Mouse (Mus musculus) kidney, postnatal 14 days (tissue): Measurements from ENCODE around the gene Atg7.
A peak's percentile ranks its signal among the peaks of the same experiment; 100 is the strongest.

Experiments used
- DNase-seq: peaks from one replicate; pipeline ENCODE4 v3.0.0; 2022; ENCODE audit warnings: mixed read lengths

Gene Atg7

DNA sequence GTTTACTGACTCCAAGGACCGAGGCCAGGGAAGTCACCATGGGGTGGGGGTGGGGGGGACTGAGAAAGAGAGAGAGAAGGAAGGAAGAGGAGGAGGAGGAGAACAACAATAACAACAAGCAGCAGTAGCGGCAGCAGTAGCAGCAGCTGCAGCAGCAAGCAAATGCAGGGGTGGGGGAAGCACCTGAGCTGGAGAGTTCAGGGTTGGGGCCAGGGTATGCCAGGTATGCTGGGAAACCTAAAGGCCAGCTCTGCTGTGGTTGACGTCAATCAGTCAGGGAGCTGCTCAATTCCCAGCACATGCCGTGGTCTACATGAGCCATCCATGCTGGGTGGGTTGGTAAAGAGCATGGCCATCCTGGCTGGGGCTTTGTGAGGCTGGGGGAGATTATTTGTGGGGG, 145.8 kb downstream of the Atg7 start:
- no peak for DNase-seq

- DNase-seq, result no peak
Observed at GRCm38 (mm10) chr6:114790084-114790483, 147.2 kb downstream of the Atg7 start.

DNA sequence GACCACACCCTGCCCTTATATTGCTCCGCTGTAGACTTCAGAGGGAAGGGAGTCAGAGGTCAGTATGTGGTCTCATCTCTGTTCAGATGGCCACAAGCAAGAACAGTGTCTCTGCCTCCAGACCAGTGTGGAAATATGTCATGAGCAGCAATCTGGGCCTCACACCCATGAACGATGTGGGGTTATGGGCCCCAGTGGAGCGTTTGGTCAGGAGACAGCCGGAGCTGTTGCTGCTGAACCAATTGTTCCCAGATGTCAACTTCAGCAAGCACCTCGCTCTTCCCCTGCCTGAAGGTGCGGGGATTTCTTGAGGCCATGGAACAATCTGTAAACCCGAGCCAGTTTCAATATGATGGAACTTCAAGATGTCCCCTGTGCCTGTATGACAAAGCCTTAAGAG, 148.0 kb downstream of the Atg7 start:
- no peak for DNase-seq

DNA sequence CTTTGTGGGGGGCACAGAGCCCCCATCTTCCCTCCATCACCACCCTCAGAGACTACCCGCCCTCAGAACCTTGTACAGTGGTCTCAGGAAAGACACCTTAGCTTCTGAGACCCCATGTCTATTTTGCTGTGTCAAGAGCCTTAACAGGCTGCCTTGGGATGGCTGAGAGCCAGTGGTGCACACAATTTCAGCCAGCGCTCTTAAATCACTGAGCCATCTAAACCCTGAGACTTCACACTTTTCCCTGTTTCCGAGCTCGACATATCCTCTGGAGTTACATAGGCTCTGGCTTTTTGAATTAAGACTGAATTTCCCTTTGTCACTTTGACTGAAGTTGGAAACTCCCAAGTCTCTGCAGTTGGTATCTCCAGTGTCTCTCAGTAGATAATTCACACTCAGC, 148.9 kb downstream of the Atg7 start:
- peak; percentile 15 for DNase-seq

DNA sequence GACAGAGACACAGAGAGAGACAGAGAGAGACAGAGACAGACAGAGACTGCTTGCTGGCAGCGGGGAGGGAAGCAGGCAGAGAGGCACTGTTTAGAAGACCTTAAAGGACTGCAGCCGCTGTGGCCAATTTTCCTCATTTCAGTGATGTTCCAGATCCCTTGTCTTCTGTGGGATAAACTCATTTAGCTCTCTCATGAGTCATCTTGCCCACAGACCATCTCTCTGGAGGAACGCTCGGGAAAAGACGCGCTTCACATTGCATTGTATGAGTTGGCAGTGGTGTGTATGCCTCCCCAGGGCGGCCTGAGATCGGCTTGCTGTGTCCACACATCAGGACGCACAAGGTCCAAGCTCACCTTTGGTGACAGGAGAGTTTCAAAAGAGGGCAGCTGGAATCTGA, 151.8 kb downstream of the Atg7 start:
- DNase-seq, result no peak

DNA sequence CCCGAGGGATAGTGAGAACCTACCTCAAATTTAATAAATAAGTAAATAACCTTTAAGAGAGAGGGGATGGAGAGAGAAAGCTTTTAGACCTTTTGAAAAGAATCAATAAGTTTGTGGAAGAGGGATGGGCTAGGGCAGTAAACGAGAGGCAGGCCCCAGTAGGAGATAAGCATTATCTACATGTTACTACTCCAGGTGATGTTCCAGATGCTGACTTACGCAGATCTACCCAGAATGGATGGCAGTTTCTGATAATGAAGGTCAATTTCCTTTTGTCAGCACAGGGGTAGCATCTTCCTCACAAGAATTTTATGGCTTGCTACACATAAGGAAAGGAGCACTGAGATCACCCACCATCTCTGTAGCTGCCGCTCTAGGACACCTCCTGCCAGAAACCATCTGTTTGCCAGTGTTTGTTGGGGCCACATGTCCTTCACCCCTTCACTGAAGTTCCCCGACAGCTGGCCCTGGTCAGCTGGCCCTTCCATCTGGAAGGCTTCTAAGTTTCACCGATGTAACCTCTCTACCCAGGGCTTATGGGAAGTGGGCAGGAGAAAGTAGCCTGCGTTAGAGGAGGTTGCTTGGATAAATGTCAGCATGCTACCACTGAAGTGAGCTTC, 152.9 kb downstream of the Atg7 start:
- no peak for DNase-seq

DNA sequence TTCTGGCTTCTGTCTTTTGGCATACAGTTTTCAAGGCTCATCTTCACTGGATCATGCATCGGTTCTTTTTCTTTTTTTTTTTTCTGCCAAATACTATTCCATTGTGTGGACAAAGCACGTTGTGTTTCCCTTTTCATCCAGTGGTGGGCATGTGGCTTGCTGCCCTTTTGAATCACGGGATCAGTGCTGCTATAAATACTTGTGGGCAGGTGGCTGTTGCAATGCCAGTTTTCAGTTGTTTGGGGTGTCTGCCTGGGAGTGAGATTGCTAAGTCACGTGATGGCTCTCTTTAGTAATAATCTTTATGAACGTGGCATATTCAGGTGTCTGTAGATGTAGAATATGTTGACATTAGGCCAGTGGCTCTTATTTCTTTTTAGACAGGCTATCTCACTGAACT, 155.0 kb downstream of the Atg7 start:
- no peak for DNase-seq

DNA sequence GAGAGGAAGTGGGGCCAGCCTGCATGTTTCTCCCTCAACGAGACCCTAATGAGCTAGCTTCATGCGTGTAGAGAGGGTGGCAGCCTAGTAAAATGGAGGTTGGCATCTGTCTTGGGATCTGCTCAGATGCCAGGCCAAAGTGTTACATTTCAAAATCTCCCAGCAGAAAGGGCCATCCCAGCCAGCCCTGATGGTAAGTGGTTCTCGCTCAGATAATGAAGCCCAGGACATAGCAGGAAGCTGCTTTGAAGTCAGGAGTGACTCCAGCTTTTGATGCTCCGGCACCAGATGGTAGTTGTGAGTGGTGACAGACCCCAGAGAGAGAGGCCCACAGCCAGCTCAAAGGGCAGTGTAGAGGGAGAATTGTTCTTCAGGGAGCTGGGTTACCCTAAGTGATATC, 155.8 kb downstream of the Atg7 start:
- no peak for DNase-seq

DNA sequence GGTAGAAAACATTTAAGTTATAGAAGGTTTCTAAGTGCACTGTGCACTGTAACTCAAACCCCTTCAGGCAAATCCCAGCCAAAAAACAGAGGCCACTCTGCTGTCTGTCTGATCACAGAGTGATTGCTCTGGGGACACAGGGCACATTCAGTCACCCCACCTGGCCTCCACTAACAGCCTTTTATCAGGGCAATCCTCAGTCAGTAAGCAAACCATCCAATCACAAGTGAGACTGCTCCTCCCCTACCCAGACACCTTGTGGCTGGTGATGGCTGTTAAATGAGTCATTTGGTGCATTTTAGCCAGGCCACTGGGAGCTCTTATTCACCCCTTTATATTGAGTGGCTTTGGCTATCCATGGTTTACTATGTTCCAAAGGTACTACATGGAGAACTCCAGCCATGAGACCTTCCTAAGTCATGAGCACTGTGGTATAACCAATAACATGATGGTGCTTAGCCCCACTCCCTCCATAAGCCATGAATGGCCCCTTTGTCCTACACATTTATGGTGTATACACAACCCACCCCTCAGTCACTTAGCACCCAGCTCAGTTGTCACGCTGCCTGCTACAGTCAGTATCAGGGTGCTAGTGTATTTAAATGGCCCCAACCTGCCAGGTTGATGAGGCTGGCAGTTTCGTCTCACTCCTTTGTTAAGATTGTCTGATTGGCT, 157.5 kb downstream of the Atg7 start:
- DNase-seq, result no peak

DNA sequence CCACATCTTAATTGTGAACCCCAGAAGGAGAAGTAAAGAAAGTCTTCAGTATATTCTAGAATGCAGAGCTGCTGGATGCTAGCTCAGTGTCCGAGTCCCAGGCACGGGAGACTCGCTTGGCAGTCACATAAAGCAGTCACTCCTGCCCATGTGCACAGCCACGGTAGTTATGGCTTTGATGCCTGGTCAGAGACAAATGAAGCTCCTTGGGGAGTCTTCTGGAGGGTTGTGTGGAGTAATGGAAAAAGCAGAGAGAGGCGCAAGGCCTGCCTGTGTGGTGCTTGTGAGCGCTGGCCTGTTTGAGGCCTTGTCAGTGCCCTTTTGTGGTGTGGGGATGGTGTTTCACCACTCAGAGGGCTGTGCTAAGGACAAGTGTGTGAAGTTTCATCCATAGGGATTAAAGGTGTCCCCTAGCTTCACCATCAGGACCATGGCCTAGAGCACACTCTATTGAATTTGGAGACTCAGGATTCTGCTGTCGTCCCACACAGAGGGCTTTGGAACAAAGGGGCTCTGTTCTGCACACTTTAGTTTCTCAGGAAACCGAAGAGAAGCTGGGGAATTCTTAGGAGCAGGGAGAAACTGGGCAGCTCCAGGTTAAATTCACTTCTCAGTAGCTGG, 161.1 kb downstream of the Atg7 start:
- no peak for DNase-seq

- no peak for DNase-seq
Observed at GRCm38 (mm10) chr6:114804866-114805265, 162.0 kb downstream of the Atg7 start.

- DNase-seq, result no peak
Observed at GRCm38 (mm10) chr6:114805927-114806326, 163.0 kb downstream of the Atg7 start.

DNA sequence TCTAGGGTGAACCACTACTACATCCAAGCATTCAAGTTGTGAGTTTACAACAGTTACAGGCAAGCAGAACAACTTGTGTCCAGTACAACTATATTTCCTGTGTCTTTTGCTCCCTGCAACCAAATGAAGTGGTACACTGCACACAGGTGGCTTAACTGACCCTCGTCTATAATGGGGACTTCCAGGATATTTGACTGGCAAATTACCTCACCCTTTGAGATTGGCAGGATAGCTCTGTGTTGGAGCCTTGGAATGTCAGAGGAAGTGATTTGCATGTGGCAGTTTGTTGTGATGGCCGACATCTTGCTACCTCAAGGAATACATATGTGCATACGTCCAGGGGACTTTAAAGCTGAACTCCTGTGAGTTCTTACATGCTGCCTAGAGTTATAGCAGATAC, 164.6 kb downstream of the Atg7 start:
- DNase-seq, result no peak

GRCm38 (mm10) chr6:114808654-114809430, 165.9 kb downstream of the Atg7 start:
- DNase-seq, result no peak

- DNase-seq, result no peak
Observed at GRCm38 (mm10) chr6:114809431-114809811, 166.5 kb downstream of the Atg7 start.

GRCm38 (mm10) chr6:114812322-114812721, 169.4 kb downstream of the Atg7 start:
- DNase-seq, result no peak

- DNase-seq, result no peak
Observed at GRCm38 (mm10) chr6:114812779-114813178, 169.9 kb downstream of the Atg7 start.

DNA sequence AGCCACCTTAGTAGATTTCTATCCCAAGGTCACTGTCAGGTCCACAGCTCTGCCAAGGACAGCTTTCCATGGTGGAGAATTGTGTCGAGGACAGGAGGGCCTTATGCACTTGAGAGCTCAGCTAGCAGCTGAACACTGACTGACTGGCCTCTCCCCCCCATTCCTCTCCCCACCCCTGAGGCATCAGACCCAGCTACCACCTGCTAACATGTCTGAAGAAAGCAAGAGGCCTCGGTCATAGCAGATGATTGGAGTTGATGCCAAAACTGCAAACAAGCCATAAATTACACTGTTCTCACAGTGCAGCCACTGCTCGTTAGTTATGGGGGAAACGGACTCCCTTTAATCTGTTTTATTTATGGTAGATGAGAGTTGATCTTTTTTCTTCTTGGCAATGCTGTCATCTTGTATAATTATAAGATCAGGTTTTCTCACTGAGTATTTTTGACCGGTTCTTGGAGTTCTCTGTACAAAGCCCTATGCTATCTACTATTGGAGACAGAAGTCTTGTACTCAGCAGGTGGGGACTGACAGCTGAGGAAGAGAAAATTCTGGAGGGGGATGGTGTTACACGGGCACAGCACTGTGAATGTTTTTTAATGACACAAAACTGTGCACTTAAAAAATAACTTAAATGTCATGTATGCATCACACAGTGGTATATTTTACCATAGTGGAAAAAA, 171.4 kb downstream of the Atg7 start:
- no peak for DNase-seq

GRCm38 (mm10) chr6:114814882-114815650, 172.2 kb downstream of the Atg7 start:
- DNase-seq, result no peak

DNA sequence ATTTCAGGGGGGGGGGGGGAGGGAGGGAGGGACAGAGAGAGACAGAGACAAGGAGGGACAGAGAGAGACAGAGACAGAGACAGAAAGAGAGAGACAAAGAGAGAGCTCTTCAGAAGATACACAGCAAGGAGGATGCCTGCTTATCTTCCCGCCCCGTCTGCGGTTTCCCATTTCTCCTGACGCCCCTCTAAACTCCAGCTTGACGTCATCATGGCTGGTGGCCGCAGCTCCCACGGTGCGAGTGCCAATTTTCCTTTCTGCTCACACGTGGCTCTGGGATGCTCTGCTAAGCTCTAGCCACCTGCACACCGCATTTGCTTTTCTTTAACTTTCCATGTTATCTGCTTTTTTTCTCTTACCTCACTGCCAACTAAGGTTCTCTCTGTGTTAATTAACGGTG, 175.1 kb downstream of the Atg7 start:
- DNase-seq, result no peak

DNA sequence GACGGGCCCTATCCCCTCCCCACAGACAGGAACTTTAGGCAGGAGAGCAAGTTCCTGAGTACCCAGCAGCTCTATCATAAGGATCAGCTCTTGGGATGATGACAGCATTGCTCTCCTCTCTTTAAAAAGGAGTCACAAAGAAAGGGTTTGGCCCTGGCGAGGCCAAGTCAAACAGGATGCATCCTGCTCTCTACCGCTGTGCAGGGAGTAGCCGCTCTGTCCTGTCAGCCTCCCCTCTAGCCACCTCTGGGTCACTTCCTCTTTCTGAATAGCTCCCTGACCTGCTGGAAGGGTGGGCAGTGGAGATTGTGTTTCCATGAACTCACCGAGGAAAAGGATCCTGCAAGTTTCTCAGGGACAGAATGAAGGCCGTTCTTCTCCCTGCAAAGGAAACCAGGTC, 175.6 kb downstream of the Atg7 start:
- peak; percentile 51 for DNase-seq

DNA sequence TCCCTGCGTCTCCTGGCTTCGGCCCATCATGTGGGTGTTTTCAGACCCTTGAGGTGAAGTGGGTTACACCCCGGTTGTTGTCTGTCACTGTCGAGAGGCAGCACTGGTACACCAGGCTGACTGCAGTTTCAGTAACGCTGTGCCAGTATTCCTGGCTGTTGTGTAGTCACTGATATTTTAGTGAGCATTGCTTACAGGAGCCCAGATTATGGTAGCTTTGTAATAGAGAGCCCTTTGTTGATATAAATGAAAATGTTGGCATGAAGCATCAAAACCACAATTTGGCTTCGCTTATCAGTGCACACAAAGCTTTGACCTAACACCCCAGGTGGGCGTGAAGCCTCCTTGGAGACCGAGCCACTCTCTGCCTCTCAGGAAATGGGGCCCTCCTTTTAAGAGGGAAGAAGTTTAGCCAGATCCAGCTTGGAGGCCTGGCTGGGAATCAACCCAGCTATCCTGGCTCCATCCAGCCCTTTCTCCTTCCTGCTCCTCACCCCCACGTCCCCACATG, 177.1 kb downstream of the Atg7 start:
- DNase-seq, result no peak
